Mouse (Mus musculus): ENCODE measurements around the gene Fgl2. TPM values are rescaled to one million over a fixed set of nuclear protein-coding genes. Genes with fewer than 3 reads are reported as not detected.

Fgl2 gene
- polyA plus RNA-seq, 1 experiment from 2014 or later: 2.3 TPM

- 93% methylated on average over 4 of the region's 4 CpGs for WGBS
- no peak for ATAC-seq
- no peak overlapping the region for H3K4me2 ChIP-seq (replicated peaks)
- H3K9me3 ChIP-seq: no peaks in the 10 kb centered on the region
- H3K9ac ChIP-seq (replicated peaks): no peak overlapping the region
- H3K36me3 ChIP-seq: no peaks in the 10 kb centered on the region
- no peaks in the 10 kb centered on the region for H3K27me3 ChIP-seq
- H3K4me1 ChIP-seq (replicated peaks): no peaks in the 10 kb centered on the region
- no peak overlapping the region for H3K27ac ChIP-seq
- H3K4me3 ChIP-seq (replicated peaks): no peak overlapping the region
Measured at GRCm38 (mm10) chr5:21386432-21386831, 14.0 kb downstream of the Fgl2 start.

- Histone ChIP-seq H3K9ac (replicated peaks) (no peak overlapping the region), H3K4me2 (replicated peaks) (no peak overlapping the region), H3K36me3 (no peaks in the 10 kb centered on the region), H3K27ac (no peak overlapping the region), H3K4me3 (replicated peaks) (no peak overlapping the region), H3K27me3 (no peaks in the 10 kb centered on the region), H3K9me3 (no peaks in the 10 kb centered on the region), H3K4me1 (replicated peaks) (no peaks in the 10 kb centered on the region)
- ATAC-seq: no peak
Measured at GRCm38 (mm10) chr5:21387340-21387739, 14.9 kb downstream of the Fgl2 start.

- Histone ChIP-seq H3K27me3 (no peaks in the 10 kb centered on the region), H3K9ac (replicated peaks) (no peak overlapping the region), H3K4me3 (replicated peaks) (no peak overlapping the region), H3K4me1 (replicated peaks) (no peaks in the 10 kb centered on the region), H3K9me3 (no peaks in the 10 kb centered on the region), H3K27ac (no peak overlapping the region), H3K4me2 (replicated peaks) (no peak overlapping the region), H3K36me3 (no peaks in the 10 kb centered on the region)
- no peak for ATAC-seq
- WGBS: 84% methylated on average over 4 of the region's 4 CpGs
Measured at GRCm38 (mm10) chr5:21388855-21389254, 16.4 kb downstream of the Fgl2 start.

GRCm38 (mm10) chr5:21391616-21392384 is 19.4 kb downstream of the Fgl2 start:
- Histone ChIP-seq H3K27ac (no peak overlapping the region), H3K36me3 (no peaks in the 10 kb centered on the region), H3K4me3 (replicated peaks) (no peak overlapping the region), H3K4me1 (replicated peaks) (no peaks in the 10 kb centered on the region), H3K27me3 (no peaks in the 10 kb centered on the region), H3K9me3 (no peaks in the 10 kb centered on the region), H3K4me2 (replicated peaks) (no peak overlapping the region), H3K9ac (replicated peaks) (no peak overlapping the region)
- WGBS: 56% methylated on average over 13 of the region's 13 CpGs
- no peak for ATAC-seq

- Histone ChIP-seq H3K36me3 (no peaks in the 10 kb centered on the region), H3K27ac (no peak overlapping the region), H3K9me3 (no peaks in the 10 kb centered on the region), H3K4me2 (replicated peaks) (no peak overlapping the region), H3K4me3 (replicated peaks) (no peak overlapping the region), H3K27me3 (no peaks in the 10 kb centered on the region), H3K9ac (replicated peaks) (no peak overlapping the region), H3K4me1 (replicated peaks) (no peaks in the 10 kb centered on the region)
- WGBS: 83% methylated on average over 2 of the region's 2 CpGs
- no peak for ATAC-seq
Measured at GRCm38 (mm10) chr5:21394562-21394961, 22.1 kb downstream of the Fgl2 start.

- H3K4me1 ChIP-seq (replicated peaks): no peaks in the 10 kb centered on the region
- no peaks in the 10 kb centered on the region for H3K9me3 ChIP-seq
- no peak overlapping the region for H3K9ac ChIP-seq (replicated peaks)
- WGBS: 51% methylated on average over 7 of the region's 7 CpGs
- no peak overlapping the region for H3K4me3 ChIP-seq (replicated peaks)
- no peaks in the 10 kb centered on the region for H3K36me3 ChIP-seq
- H3K4me2 ChIP-seq (replicated peaks): no peak overlapping the region
- H3K27me3 ChIP-seq: no peaks in the 10 kb centered on the region
- H3K27ac ChIP-seq: no peak overlapping the region
- ATAC-seq: no peak
Measured at GRCm38 (mm10) chr5:21395205-21395840, 22.9 kb downstream of the Fgl2 start.

GRCm38 (mm10) chr5:21411261-21411666 is 38.8 kb downstream of the Fgl2 start:
- Histone ChIP-seq H3K9me3 (no peaks in the 10 kb centered on the region), H3K9ac (replicated peaks) (no peak overlapping the region), H3K4me1 (replicated peaks) (no peaks in the 10 kb centered on the region), H3K27me3 (no peaks in the 10 kb centered on the region), H3K36me3 (no peaks in the 10 kb centered on the region), H3K4me3 (replicated peaks) (no peak overlapping the region), H3K27ac (no peak overlapping the region), H3K4me2 (replicated peaks) (no peak overlapping the region)
- WGBS: 92% methylated on average over 5 of the region's 5 CpGs
- no peak for ATAC-seq

GRCm38 (mm10) chr5:21412056-21412455 is 39.6 kb downstream of the Fgl2 start:
- H3K9ac ChIP-seq (replicated peaks): no peak overlapping the region
- H3K4me2 ChIP-seq (replicated peaks): no peak overlapping the region
- H3K36me3 ChIP-seq: no peaks in the 10 kb centered on the region
- WGBS: 82% methylated on average over 5 of the region's 5 CpGs
- H3K4me3 ChIP-seq (replicated peaks): no peak overlapping the region
- ATAC-seq: no peak
- H3K9me3 ChIP-seq: no peaks in the 10 kb centered on the region
- no peak overlapping the region for H3K27ac ChIP-seq
- no peaks in the 10 kb centered on the region for H3K27me3 ChIP-seq
- H3K4me1 ChIP-seq (replicated peaks): no peaks in the 10 kb centered on the region

- ATAC-seq: no peak
- 98% methylated on average over 3 of the region's 3 CpGs for WGBS
- H3K27me3 ChIP-seq: no peaks in the 10 kb centered on the region
- no peak overlapping the region for H3K4me2 ChIP-seq (replicated peaks)
- no peaks in the 10 kb centered on the region for H3K9me3 ChIP-seq
- H3K36me3 ChIP-seq: no peaks in the 10 kb centered on the region
- no peak overlapping the region for H3K4me3 ChIP-seq (replicated peaks)
- H3K4me1 ChIP-seq (replicated peaks): no peaks in the 10 kb centered on the region
- H3K27ac ChIP-seq: no peak overlapping the region
- no peak overlapping the region for H3K9ac ChIP-seq (replicated peaks)
Measured at GRCm38 (mm10) chr5:21413322-21413721, 40.9 kb downstream of the Fgl2 start.

- H3K9me3 ChIP-seq: no peaks in the 10 kb centered on the region
- no peaks in the 10 kb centered on the region for H3K27me3 ChIP-seq
- no peak overlapping the region for H3K9ac ChIP-seq (replicated peaks)
- H3K36me3 ChIP-seq: no peaks in the 10 kb centered on the region
- H3K4me3 ChIP-seq (replicated peaks): no peak overlapping the region
- no peak for ATAC-seq
- no peak overlapping the region for H3K4me2 ChIP-seq (replicated peaks)
- WGBS: 62% methylated on average over 1 of the region's 1 CpGs
- H3K27ac ChIP-seq: no peak overlapping the region
- no peaks in the 10 kb centered on the region for H3K4me1 ChIP-seq (replicated peaks)
Measured at GRCm38 (mm10) chr5:21414116-21414820, 41.8 kb downstream of the Fgl2 start.

- Histone ChIP-seq H3K27ac (no peak overlapping the region), H3K36me3 (no peaks in the 10 kb centered on the region), H3K4me2 (replicated peaks) (no peak overlapping the region), H3K4me1 (replicated peaks) (no peaks in the 10 kb centered on the region), H3K4me3 (replicated peaks) (no peak overlapping the region), H3K27me3 (0 out of 2 replicates have a peak, but pooled peaks cover 3% of the 10 kb centered on the region), H3K9me3 (no peaks in the 10 kb centered on the region), H3K9ac (replicated peaks) (no peak overlapping the region)
- 69% methylated on average over 4 of the region's 4 CpGs for WGBS
- ATAC-seq: no peak
Measured at GRCm38 (mm10) chr5:21418613-21419012, 46.2 kb downstream of the Fgl2 start.

GRCm38 (mm10) chr5:21420609-21421008 is 48.2 kb downstream of the Fgl2 start:
- no peak overlapping the region for H3K9ac ChIP-seq (replicated peaks)
- 32% methylated on average over 1 of the region's 1 CpGs for WGBS
- 0 out of 2 replicates have a peak, but pooled peaks cover 3% of the 10 kb centered on the region for H3K27me3 ChIP-seq

More at GRCm38 (mm10) chr5:21420609-21421008, 48.2 kb downstream of the Fgl2 start:
- Histone ChIP-seq H3K9me3 (no peaks in the 10 kb centered on the region), H3K4me3 (replicated peaks) (no peak overlapping the region), H3K36me3 (no peaks in the 10 kb centered on the region), H3K27ac (no peak overlapping the region), H3K4me1 (replicated peaks) (peaks cover 4% of the 10 kb centered on the region), H3K4me2 (replicated peaks) (no peak overlapping the region)
- no peak for ATAC-seq

Data from midbrain, embryonic 13.5 days (tissue).